Mouse (Mus musculus): ENCODE data around the gene Ppp4r1. TPM values are rescaled to one million over a fixed set of nuclear protein-coding genes. Genes with fewer than 3 reads are reported as not detected.

The Ppp4r1 gene
- polyA plus RNA-seq, 1 experiment from 2014 or later, result 53.5 TPM

DNA sequence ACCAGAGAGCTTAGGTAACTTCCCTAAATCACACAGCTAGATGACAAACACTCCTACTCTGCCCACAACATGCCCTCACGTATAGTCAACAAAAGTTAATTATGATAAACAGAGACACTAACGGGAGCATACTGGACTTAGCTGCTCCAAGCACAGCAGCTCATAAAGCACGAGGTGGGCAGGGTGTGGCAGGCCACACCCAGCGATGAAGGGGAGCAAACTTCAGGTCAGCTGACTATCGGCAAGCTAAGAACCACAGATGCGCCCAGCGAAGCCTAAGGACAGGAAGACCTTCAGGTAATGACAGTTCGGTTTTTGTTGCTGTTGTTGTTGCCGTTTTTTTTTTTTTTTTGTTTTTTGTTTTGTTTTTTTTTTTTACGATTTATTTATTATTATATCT lies 87.3 kb downstream of the Ppp4r1 start:
- no peaks in the 10 kb centered on the region for H3K27me3 ChIP-seq (ENCODE audit: control insufficient read depth, insufficient read depth, low read length)
- no peak overlapping the region for H3K4me3 ChIP-seq (ENCODE audit: low read length)
- no peak overlapping the region for H3K9ac ChIP-seq (ENCODE audit: low read depth, low read length)
- H3K36me3 ChIP-seq (ENCODE audit: control insufficient read depth, insufficient read depth, low read length), result peaks cover 7% of the 10 kb centered on the region; the same call in 1 of the 2 replicates
- no peaks in the 10 kb centered on the region for H3K9me3 ChIP-seq (ENCODE audit: control insufficient read depth, low read length)
- H3K4me1 ChIP-seq (ENCODE audit: control insufficient read depth, insufficient read depth, low read length), result peaks cover 5% of the 10 kb centered on the region
- ATAC-seq (ENCODE audit: low FRiP score, low TSS enrichment), result no peak
- 93% methylated on average over 10 of the region's 10 CpGs for WGBS
- no peak overlapping the region for H3K27ac ChIP-seq (ENCODE audit: low read depth, low read length)
- H3K4me2 ChIP-seq (replicated peaks; ENCODE audit: low read depth, low read length), result no peak overlapping the region

DNA sequence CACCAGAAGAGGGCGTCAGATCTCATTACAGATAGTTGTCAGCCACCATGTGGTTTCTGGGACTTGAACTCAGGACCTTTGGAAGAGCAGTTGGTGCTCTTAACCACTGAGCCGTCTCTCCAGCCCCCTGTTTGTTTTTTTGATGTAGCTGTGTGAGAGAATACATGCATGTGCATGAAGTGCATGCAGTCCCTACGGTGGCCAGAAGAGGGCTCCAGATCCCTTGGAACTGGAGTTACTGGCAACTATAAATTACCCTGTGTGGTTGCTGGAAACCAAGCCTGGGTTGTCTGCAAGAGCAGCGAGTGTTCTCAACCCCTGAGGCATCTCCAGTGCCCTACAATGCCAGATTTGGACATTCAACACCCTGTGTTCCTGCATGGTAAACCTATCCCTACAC lies 87.8 kb downstream of the Ppp4r1 start:
- no peaks in the 10 kb centered on the region for H3K27me3 ChIP-seq (ENCODE audit: control insufficient read depth, insufficient read depth, low read length)
- WGBS, result 37% methylated on average over 4 of the region's 4 CpGs
- H3K27ac ChIP-seq (ENCODE audit: low read depth, low read length), result no peak overlapping the region
- H3K4me3 ChIP-seq (ENCODE audit: low read length), result no peak overlapping the region
- H3K9me3 ChIP-seq (ENCODE audit: control insufficient read depth, low read length), result no peaks in the 10 kb centered on the region
- peaks cover 7% of the 10 kb centered on the region; the same call in 1 of the 2 replicates for H3K36me3 ChIP-seq (ENCODE audit: control insufficient read depth, insufficient read depth, low read length)
- ATAC-seq (ENCODE audit: low FRiP score, low TSS enrichment), result no peak
- H3K4me1 ChIP-seq (ENCODE audit: control insufficient read depth, insufficient read depth, low read length), result peaks cover 5% of the 10 kb centered on the region
- H3K4me2 ChIP-seq (replicated peaks; ENCODE audit: low read depth, low read length), result no peak overlapping the region
- no peak overlapping the region for H3K9ac ChIP-seq (ENCODE audit: low read depth, low read length)

DNA sequence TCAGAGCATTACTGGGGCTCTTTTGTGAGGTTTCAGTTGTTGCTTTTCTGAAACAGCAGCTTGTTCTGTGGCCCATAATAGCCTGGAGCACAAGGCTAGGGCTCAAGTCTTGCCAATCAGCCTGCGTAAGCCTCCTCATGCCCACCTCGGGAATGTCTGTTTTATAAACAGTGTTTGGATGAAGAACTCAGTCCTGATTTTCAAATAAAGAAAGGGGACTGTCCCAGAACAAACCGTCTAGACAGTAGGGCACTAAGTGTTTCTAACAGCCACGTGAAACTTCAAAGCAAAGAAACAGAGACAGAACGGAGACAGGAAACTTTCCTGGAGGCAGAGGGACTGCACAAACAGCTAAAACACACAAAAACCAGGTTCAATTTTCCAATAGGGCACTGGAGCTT lies 89.3 kb downstream of the Ppp4r1 start:
- H3K9me3 ChIP-seq (ENCODE audit: control insufficient read depth, low read length), result no peaks in the 10 kb centered on the region
- H3K27me3 ChIP-seq (ENCODE audit: control insufficient read depth, insufficient read depth, low read length), result no peaks in the 10 kb centered on the region
- peaks cover 5% of the 10 kb centered on the region for H3K4me1 ChIP-seq (ENCODE audit: control insufficient read depth, insufficient read depth, low read length)
- H3K4me3 ChIP-seq (ENCODE audit: low read length), result no peak overlapping the region
- H3K36me3 ChIP-seq (ENCODE audit: control insufficient read depth, insufficient read depth, low read length), result peaks cover 4% of the 10 kb centered on the region; the same call in 1 of the 2 replicates
- no peak overlapping the region for H3K4me2 ChIP-seq (replicated peaks; ENCODE audit: low read depth, low read length)
- no peak overlapping the region for H3K9ac ChIP-seq (ENCODE audit: low read depth, low read length)
- ATAC-seq (ENCODE audit: low FRiP score, low TSS enrichment), result no peak
- WGBS, result 29% methylated on average over 5 of the region's 5 CpGs
- no peak overlapping the region for H3K27ac ChIP-seq (ENCODE audit: low read depth, low read length)

DNA sequence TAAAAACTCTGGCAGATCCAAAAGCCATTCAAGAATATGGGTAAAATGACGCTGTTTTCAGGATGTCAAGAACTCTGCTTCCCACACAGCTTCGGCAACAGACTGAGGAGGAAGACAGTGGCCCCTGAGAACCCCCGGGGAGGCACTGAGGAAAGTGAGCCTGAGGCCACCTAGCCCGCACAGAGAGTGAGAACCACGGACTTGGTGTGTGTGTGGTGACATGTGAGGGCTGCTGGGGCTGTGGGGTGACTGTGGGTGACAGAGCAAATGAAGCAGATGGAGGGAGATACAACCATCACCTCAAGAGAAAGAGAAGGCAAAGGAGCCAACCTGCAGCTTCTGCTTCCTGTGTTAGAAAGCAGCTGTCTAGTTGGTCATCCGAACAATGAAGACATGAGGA lies 89.7 kb downstream of the Ppp4r1 start:
- H3K36me3 ChIP-seq (ENCODE audit: control insufficient read depth, insufficient read depth, low read length), result peaks cover 4% of the 10 kb centered on the region; the same call in 1 of the 2 replicates
- H3K27me3 ChIP-seq (ENCODE audit: control insufficient read depth, insufficient read depth, low read length), result no peaks in the 10 kb centered on the region
- 45% methylated on average over 6 of the region's 6 CpGs for WGBS
- H3K27ac ChIP-seq (ENCODE audit: low read depth, low read length), result no peak overlapping the region
- no peak overlapping the region for H3K4me3 ChIP-seq (ENCODE audit: low read length)
- no peak for ATAC-seq (ENCODE audit: low FRiP score, low TSS enrichment)
- H3K4me2 ChIP-seq (replicated peaks; ENCODE audit: low read depth, low read length), result no peak overlapping the region
- no peaks in the 10 kb centered on the region for H3K9me3 ChIP-seq (ENCODE audit: control insufficient read depth, low read length)
- H3K9ac ChIP-seq (ENCODE audit: low read depth, low read length), result no peak overlapping the region
- peaks cover 5% of the 10 kb centered on the region for H3K4me1 ChIP-seq (ENCODE audit: control insufficient read depth, insufficient read depth, low read length)

DNA sequence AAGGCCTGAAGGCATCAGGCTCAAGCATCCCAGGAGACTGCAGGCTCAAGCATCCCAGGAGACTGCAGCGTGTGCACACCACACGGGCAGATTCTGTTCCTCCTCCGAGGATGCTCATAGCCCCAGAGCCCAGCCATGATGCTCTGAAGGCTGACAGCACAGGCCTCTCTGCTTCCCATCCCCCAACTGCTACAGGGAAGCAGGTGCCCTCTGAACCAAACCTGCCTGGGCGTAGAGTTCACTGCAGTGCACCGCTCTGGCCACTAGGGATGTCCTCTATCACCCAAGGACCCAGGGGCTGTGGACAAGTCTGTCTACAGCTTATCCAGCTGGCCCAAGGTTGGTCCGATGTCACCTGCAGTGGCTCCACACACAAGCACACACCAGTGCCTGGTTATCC lies 90.3 kb downstream of the Ppp4r1 start:
- no peaks in the 10 kb centered on the region for H3K27me3 ChIP-seq (ENCODE audit: control insufficient read depth, insufficient read depth, low read length)
- ATAC-seq (ENCODE audit: low FRiP score, low TSS enrichment), result peak; percentile 65; the same call in 1 of the 2 replicates

DNA sequence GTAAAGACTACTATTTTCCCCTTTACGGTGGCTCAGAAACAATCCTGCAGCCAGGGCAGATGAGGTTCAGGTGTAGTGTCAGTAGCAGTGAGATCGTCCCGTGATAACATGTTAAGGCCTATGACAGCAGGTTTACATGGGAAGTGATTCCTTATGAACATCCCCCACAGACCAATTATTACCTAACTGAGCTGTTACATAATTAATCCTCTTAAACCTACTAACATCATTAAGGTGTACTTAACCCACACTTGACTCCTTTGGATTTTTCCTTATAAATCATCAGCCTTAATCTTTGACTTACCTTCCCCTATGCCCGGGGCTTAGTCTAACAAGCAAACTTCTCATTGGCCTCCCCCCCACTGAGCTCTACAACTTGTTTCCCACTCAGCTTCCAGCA lies 90.8 kb downstream of the Ppp4r1 start:
- H3K27ac ChIP-seq (ENCODE audit: low read depth, low read length), result no peak overlapping the region
- H3K4me2 ChIP-seq (replicated peaks; ENCODE audit: low read depth, low read length), result no peak overlapping the region
- no peak overlapping the region for H3K9ac ChIP-seq (ENCODE audit: low read depth, low read length)
- WGBS, result 88% methylated on average over 4 of the region's 4 CpGs
- peaks cover 5% of the 10 kb centered on the region for H3K4me1 ChIP-seq (ENCODE audit: control insufficient read depth, insufficient read depth, low read length)
- H3K27me3 ChIP-seq (ENCODE audit: control insufficient read depth, insufficient read depth, low read length), result no peaks in the 10 kb centered on the region
- no peak overlapping the region for H3K4me3 ChIP-seq (ENCODE audit: low read length)
- H3K36me3 ChIP-seq (ENCODE audit: control insufficient read depth, insufficient read depth, low read length), result no peaks in the 10 kb centered on the region
- H3K9me3 ChIP-seq (ENCODE audit: control insufficient read depth, low read length), result no peaks in the 10 kb centered on the region
- no peak for ATAC-seq (ENCODE audit: low FRiP score, low TSS enrichment)

More for the DNA sequence above, 90.3 kb downstream of the Ppp4r1 start:
- Histone ChIP-seq H3K9me3 (ENCODE audit: control insufficient read depth, low read length) (no peaks in the 10 kb centered on the region), H3K4me2 (replicated peaks; ENCODE audit: low read depth, low read length) (no peak overlapping the region), H3K9ac (ENCODE audit: low read depth, low read length) (no peak overlapping the region), H3K27ac (ENCODE audit: low read depth, low read length) (no peak overlapping the region), H3K36me3 (ENCODE audit: control insufficient read depth, insufficient read depth, low read length) (no peaks in the 10 kb centered on the region), H3K4me3 (ENCODE audit: low read length) (no peak overlapping the region), H3K4me1 (ENCODE audit: control insufficient read depth, insufficient read depth, low read length) (peaks cover 5% of the 10 kb centered on the region)
- 54% methylated on average over 6 of the region's 6 CpGs for WGBS

DNA sequence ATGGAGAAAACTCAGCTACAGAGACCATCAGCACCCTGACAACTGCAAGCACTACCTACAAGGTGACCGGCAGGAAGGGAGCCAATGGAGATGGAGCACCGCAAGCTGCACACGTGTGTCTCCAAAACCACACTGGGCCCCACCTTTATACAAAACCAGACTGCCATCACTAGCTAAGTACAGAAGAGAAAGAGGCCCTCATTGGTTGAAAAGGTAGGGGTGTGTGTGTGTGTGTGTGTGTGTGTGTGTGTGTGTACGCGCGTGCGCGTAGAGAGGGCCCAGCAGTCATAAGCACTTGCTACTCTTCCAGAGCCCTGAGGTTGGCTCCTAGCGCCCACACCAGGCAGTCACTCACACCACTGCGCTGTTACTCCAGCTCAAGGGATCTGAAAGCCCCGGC lies 91.5 kb downstream of the Ppp4r1 start:
- H3K27ac ChIP-seq (ENCODE audit: low read depth, low read length), result no peak overlapping the region
- no peaks in the 10 kb centered on the region for H3K27me3 ChIP-seq (ENCODE audit: control insufficient read depth, insufficient read depth, low read length)
- no peaks in the 10 kb centered on the region for H3K36me3 ChIP-seq (ENCODE audit: control insufficient read depth, insufficient read depth, low read length)
- WGBS, result 93% methylated on average over 11 of the region's 11 CpGs
- H3K4me3 ChIP-seq (ENCODE audit: low read length), result no peak overlapping the region
- no peaks in the 10 kb centered on the region for H3K9me3 ChIP-seq (ENCODE audit: control insufficient read depth, low read length)
- H3K9ac ChIP-seq (ENCODE audit: low read depth, low read length), result no peak overlapping the region
- no peak for ATAC-seq (ENCODE audit: low FRiP score, low TSS enrichment)
- H3K4me1 ChIP-seq (ENCODE audit: control insufficient read depth, insufficient read depth, low read length), result peaks cover 5% of the 10 kb centered on the region
- H3K4me2 ChIP-seq (replicated peaks; ENCODE audit: low read depth, low read length), result no peak overlapping the region

DNA sequence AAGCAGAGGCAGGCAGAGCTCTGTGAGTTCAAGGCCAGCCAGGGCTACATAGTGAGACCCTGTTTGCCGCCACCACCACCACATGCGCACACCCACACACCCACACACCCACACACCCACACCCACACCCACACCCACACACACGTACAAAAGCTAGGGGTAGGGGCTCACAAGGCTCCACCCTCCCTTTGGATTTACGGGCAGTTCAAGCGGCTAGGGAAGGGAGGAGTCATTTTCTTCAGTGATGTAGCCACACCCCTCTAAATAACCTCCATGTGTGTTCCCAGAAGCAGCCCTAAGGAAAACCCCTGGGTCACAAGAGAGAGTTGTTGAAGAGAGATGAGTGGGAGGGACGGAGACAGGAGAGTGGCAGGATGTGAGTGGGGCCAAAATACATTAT lies 94.7 kb downstream of the Ppp4r1 start:
- no peak overlapping the region for H3K4me3 ChIP-seq (ENCODE audit: low read length)
- H3K4me2 ChIP-seq (replicated peaks; ENCODE audit: low read depth, low read length), result no peak overlapping the region
- H3K36me3 ChIP-seq (ENCODE audit: control insufficient read depth, insufficient read depth, low read length), result no peaks in the 10 kb centered on the region
- no peak overlapping the region for H3K9ac ChIP-seq (ENCODE audit: low read depth, low read length)
- H3K4me1 ChIP-seq (ENCODE audit: control insufficient read depth, insufficient read depth, low read length), result peaks cover 11% of the 10 kb centered on the region
- H3K9me3 ChIP-seq (ENCODE audit: control insufficient read depth, low read length), result no peaks in the 10 kb centered on the region
- WGBS, result 66% methylated on average over 6 of the region's 6 CpGs
- no peaks in the 10 kb centered on the region for H3K27me3 ChIP-seq (ENCODE audit: control insufficient read depth, insufficient read depth, low read length)
- H3K27ac ChIP-seq (ENCODE audit: low read depth, low read length), result no peak overlapping the region
- no peak for ATAC-seq (ENCODE audit: low FRiP score, low TSS enrichment)

DNA sequence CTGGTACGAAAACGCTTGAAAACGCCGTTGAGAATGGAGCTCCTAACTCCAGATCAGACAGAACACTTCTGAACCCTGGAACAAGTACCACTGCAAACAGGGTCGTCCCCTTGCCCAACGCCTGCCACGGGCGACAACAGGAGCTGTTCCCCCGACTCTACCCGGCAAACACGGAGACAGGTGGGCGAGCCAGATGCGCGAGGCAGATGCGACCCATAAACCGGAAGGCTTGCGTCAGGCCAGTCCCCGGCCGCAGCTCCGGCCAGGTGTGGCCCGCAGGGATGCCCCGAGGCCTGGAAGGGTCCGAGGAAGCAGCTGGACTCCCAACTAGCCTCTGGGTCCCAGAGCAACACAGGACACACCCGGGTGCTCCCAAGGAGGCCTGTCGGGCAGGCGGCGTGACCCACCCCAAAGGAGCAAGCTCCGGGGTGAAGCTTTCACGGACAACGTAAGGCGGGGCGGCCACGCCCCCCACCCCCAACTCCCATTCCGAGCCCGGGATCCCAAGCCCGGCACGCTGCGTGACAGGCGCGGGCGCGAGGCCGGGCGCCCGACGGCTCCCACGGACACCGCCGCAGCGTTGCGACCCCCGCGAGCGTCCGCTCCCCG lies 101.8 kb downstream of the Ppp4r1 start:
- H3K4me1 ChIP-seq (ENCODE audit: control insufficient read depth, insufficient read depth, low read length), result peaks cover 34% of the 10 kb centered on the region
- WGBS, result under 1% methylated on average over 56 of the region's 56 CpGs
- peak; percentile 22 for ATAC-seq (ENCODE audit: low FRiP score, low TSS enrichment)
- peak overlapping the region; percentile 83 for H3K27ac ChIP-seq (ENCODE audit: low read depth, low read length)
- H3K9me3 ChIP-seq (ENCODE audit: control insufficient read depth, low read length), result no peaks in the 10 kb centered on the region
- H3K9ac ChIP-seq (ENCODE audit: low read depth, low read length), result peak overlapping the region; percentile 78
- H3K36me3 ChIP-seq (ENCODE audit: control insufficient read depth, insufficient read depth, low read length), result no peaks in the 10 kb centered on the region
- no peaks in the 10 kb centered on the region for H3K27me3 ChIP-seq (ENCODE audit: control insufficient read depth, insufficient read depth, low read length)
- peak overlapping the region; percentile 67 for H3K4me3 ChIP-seq (ENCODE audit: low read length)
- H3K4me2 ChIP-seq (replicated peaks; ENCODE audit: low read depth, low read length), result peak overlapping the region; percentile 86

All from kidney, embryonic 14.5 days (tissue).